Mouse (Mus musculus): ENCODE measurements around the gene Reck.

DNA sequence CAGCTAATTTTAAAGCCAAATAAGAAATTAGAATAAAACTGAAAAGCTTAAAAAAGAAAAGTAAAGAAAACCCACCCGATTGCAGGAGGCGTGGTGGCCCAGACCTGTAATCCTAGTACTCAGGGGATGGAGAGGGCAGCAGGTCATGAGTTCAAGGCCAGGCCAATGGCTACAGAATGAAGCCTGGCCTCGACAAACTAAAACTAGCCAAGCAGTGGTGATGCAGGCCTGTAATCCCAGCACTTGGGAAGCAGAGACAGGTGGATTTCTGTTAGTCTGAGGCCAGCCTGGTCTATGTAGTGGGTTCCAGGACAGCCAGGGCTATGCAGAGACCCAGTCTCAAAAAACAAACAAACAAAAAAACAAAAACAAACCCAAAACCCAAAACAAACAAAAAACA is 37.0 kb upstream of the Reck start:
- TF ChIP-seq CTCF (IDR thresholded peaks at IDR 0.05; ENCODE audit: extremely low read depth, insufficient read depth, insufficient read length, insufficient replicate concordance) (no peak), POLR2A (IDR thresholded peaks at IDR 0.05; ENCODE audit: low read depth, low read length) (no peak)
